Mouse (Mus musculus): ENCODE data around the gene 1600002K03Rik. TPM values are rescaled to one million over a fixed set of nuclear protein-coding genes. Genes with fewer than 3 reads are reported as not detected.
A peak's percentile ranks its signal among the peaks of the same experiment; 100 is the strongest.
"Not testable (repeated sequence)": the region's sequence is repeated elsewhere in the genome, so short reads cannot be mapped to it uniquely, and the experiment has no call there.

1600002K03Rik gene
- polyA plus RNA-seq, 1 experiment from 2014 or later, result 9.4 TPM

DNA sequence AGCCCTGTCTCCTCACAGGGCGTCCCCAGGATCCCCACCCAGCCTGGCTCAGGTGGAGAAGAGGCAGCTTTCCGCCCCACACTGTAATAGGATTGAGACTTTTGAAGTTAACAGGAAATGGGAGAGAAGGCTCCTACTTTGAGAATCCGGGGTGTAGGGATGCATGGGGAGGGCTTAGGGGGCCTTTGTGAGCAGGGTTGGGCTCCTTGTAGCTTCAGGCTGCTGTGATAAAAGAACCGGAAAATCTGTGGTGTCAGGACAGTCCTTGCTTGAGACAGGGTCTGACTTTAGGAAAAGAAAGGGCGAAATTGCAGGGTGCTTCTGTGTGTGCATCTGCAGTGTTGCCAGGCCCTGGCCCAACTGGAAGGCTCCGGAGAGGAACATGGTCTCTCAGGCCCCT lies 27.7 kb downstream of the 1600002K03Rik start:
- no peak overlapping the region for H3K4me3 ChIP-seq (ENCODE audit: low read length)
- no peak for ATAC-seq
- H3K36me3 ChIP-seq (ENCODE audit: control insufficient read depth, insufficient read depth, low read length), result no peaks in the 10 kb centered on the region
- H3K27ac ChIP-seq (ENCODE audit: low read depth, low read length), result no peak overlapping the region
- no peak overlapping the region for H3K9ac ChIP-seq (ENCODE audit: low read depth, low read length)
- 77% methylated on average over 6 of the region's 6 CpGs for WGBS
- H3K27me3 ChIP-seq (replicated peaks; ENCODE audit: control insufficient read depth, insufficient read depth, low read length), result no peaks in the 10 kb centered on the region
- H3K4me2 ChIP-seq (ENCODE audit: low read length), result no peak overlapping the region
- H3K9me3 ChIP-seq (ENCODE audit: control insufficient read depth, low read length), result no peaks in the 10 kb centered on the region
- no peaks in the 10 kb centered on the region; the same call in 1 of the 2 replicates for H3K4me1 ChIP-seq (ENCODE audit: control insufficient read depth, insufficient read depth, low read depth, low read length)

DNA sequence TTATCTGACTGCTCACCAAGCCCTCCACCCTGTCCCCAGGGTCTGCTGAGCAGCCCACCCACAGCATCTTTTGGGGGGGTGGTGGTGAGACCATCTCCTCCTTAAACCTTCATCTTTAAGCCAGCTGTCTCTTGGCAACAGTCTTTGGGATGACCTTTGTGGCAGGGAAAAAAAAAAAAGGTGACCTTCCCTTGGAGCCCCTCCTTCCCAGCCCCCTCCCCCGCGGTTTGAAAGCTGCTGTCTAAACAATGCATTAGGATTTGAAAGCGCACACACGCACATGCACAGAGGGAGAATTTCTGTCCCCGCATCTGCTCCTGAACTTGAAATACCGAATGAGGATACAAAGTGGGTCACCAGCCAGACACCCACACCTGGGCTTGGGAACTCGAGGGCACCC lies 31.3 kb downstream of the 1600002K03Rik start:
- Histone ChIP-seq H3K9me3 (ENCODE audit: control insufficient read depth, low read length) (no peaks in the 10 kb centered on the region), H3K27me3 (replicated peaks; ENCODE audit: control insufficient read depth, insufficient read depth, low read length) (no peaks in the 10 kb centered on the region), H3K36me3 (ENCODE audit: control insufficient read depth, insufficient read depth, low read length) (no peaks in the 10 kb centered on the region), H3K4me3 (ENCODE audit: low read length) (no peak overlapping the region), H3K27ac (ENCODE audit: low read depth, low read length) (no peak overlapping the region), H3K4me1 (ENCODE audit: control insufficient read depth, insufficient read depth, low read depth, low read length) (peaks cover 5% of the 10 kb centered on the region), H3K4me2 (ENCODE audit: low read length) (no peak overlapping the region), H3K9ac (ENCODE audit: low read depth, low read length) (no peak overlapping the region)
- ATAC-seq, result no peak
- WGBS, result 11% methylated on average over 7 of the region's 7 CpGs

DNA sequence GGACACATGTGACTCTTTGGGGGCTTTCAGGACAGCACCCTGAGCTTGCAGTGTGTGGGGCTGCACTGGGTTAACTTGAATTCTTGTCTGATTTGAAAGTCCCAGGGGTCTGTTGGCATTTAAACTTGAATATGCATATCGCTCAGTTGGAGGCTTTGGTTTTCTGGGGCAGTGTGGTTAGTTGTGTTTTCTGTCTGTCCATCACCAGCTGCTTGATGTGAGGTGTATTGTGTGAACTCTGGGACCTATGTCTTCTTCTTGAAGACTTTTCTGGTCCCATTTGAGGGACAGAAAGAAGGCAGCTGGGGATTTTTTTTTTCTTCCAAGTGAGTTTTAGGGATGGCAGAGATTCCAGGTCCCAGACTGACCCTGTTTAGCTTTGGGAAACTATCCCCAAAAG lies 34.5 kb downstream of the 1600002K03Rik start:
- ATAC-seq, result no peak
- no peak overlapping the region for H3K27ac ChIP-seq (ENCODE audit: low read depth, low read length)
- H3K4me2 ChIP-seq (ENCODE audit: low read length), result no peak overlapping the region
- H3K36me3 ChIP-seq (ENCODE audit: control insufficient read depth, insufficient read depth, low read length), result no peaks in the 10 kb centered on the region
- WGBS, result 46% methylated on average over 1 of the region's 1 CpGs
- no peak overlapping the region for H3K4me3 ChIP-seq (ENCODE audit: low read length)
- H3K9ac ChIP-seq (ENCODE audit: low read depth, low read length), result no peak overlapping the region
- H3K9me3 ChIP-seq (ENCODE audit: control insufficient read depth, low read length), result no peaks in the 10 kb centered on the region
- H3K27me3 ChIP-seq (replicated peaks; ENCODE audit: control insufficient read depth, insufficient read depth, low read length), result no peaks in the 10 kb centered on the region
- peaks cover 8% of the 10 kb centered on the region for H3K4me1 ChIP-seq (ENCODE audit: control insufficient read depth, insufficient read depth, low read depth, low read length)

DNA sequence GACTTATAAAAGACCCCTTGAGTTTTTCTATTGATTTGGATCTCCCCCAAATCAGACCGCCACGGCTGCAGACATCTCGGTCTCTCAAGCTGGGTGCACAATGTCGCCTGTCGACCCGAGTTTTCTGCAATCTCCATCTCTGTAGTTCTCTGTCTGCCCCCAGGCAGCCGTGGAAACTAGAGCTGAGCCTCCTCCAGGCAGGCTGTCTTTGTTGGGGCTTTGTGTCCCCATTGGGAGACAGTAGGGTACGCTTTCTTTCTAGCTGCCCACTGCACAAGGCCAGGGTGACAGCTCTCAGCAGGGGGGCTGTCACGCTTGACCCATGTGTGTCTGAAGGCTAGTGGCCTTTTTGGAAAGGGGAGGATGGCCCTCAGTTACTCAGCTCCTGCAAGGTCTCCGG lies 34.9 kb downstream of the 1600002K03Rik start:
- peaks cover 8% of the 10 kb centered on the region for H3K4me1 ChIP-seq (ENCODE audit: control insufficient read depth, insufficient read depth, low read depth, low read length)
- H3K9ac ChIP-seq (ENCODE audit: low read depth, low read length), result no peak overlapping the region
- H3K27ac ChIP-seq (ENCODE audit: low read depth, low read length), result no peak overlapping the region
- ATAC-seq, result no peak
- no peak overlapping the region for H3K4me3 ChIP-seq (ENCODE audit: low read length)
- H3K27me3 ChIP-seq (replicated peaks; ENCODE audit: control insufficient read depth, insufficient read depth, low read length), result no peaks in the 10 kb centered on the region
- 34% methylated on average over 10 of the region's 10 CpGs for WGBS
- no peaks in the 10 kb centered on the region for H3K9me3 ChIP-seq (ENCODE audit: control insufficient read depth, low read length)
- H3K4me2 ChIP-seq (ENCODE audit: low read length), result no peak overlapping the region
- no peaks in the 10 kb centered on the region for H3K36me3 ChIP-seq (ENCODE audit: control insufficient read depth, insufficient read depth, low read length)

GRCm38 (mm10) chr10:80208248-80208647 lies 35.5 kb downstream of the 1600002K03Rik start:
- no peak overlapping the region for H3K9ac ChIP-seq (ENCODE audit: low read depth, low read length)
- peaks cover 8% of the 10 kb centered on the region for H3K4me1 ChIP-seq (ENCODE audit: control insufficient read depth, insufficient read depth, low read depth, low read length)
- 57% methylated on average over 4 of the region's 4 CpGs for WGBS
- ATAC-seq, result no peak
- no peak overlapping the region for H3K27ac ChIP-seq (ENCODE audit: low read depth, low read length)
- H3K4me3 ChIP-seq (ENCODE audit: low read length), result no peak overlapping the region
- H3K4me2 ChIP-seq (ENCODE audit: low read length), result no peak overlapping the region; the same call in 1 of the 2 replicates
- H3K36me3 ChIP-seq (ENCODE audit: control insufficient read depth, insufficient read depth, low read length), result no peaks in the 10 kb centered on the region
- H3K9me3 ChIP-seq (ENCODE audit: control insufficient read depth, low read length), result no peaks in the 10 kb centered on the region
- H3K27me3 ChIP-seq (replicated peaks; ENCODE audit: control insufficient read depth, insufficient read depth, low read length), result no peaks in the 10 kb centered on the region

DNA sequence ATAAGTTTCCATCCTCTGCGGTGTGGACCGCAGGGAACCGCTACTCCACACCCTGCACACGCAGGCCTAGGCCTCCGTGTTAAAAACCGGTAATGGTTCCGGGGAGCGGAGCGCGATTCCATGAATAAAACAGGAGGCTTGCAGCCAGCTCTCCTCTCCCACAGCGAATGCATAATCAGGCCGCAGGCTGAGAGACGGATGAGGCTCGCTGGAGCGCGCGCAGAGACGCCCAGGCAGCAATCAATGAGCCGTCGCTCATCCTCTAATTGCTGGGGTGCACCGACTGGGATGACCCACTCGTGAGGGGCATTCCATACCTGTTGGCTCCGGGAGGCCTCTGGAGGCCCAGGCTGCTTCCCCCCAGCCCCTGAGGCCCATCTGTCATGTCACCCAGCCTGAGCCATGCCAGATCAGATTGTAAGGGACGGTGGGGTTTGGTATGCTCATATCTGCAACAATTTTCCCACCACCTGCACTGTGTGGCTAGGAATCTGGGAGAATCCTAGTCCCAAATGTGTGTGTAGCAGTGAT lies 36.2 kb downstream of the 1600002K03Rik start:
- no peaks in the 10 kb centered on the region for H3K36me3 ChIP-seq (ENCODE audit: control insufficient read depth, insufficient read depth, low read length)
- no peak overlapping the region for H3K4me3 ChIP-seq (ENCODE audit: low read length)
- H3K4me1 ChIP-seq (ENCODE audit: control insufficient read depth, insufficient read depth, low read depth, low read length), result peaks cover 8% of the 10 kb centered on the region
- H3K4me2 ChIP-seq (ENCODE audit: low read length), result peak overlapping the region; percentile 45
- WGBS, result 6% methylated on average over 24 of the region's 24 CpGs
- ATAC-seq, result peak; percentile 79
- H3K27me3 ChIP-seq (replicated peaks; ENCODE audit: control insufficient read depth, insufficient read depth, low read length), result no peaks in the 10 kb centered on the region
- no peaks in the 10 kb centered on the region for H3K9me3 ChIP-seq (ENCODE audit: control insufficient read depth, low read length)
- peak overlapping the region; percentile 37 for H3K9ac ChIP-seq (ENCODE audit: low read depth, low read length)
- H3K27ac ChIP-seq (ENCODE audit: low read depth, low read length), result peak overlapping the region; percentile 36; the same call in 1 of the 2 replicates

DNA sequence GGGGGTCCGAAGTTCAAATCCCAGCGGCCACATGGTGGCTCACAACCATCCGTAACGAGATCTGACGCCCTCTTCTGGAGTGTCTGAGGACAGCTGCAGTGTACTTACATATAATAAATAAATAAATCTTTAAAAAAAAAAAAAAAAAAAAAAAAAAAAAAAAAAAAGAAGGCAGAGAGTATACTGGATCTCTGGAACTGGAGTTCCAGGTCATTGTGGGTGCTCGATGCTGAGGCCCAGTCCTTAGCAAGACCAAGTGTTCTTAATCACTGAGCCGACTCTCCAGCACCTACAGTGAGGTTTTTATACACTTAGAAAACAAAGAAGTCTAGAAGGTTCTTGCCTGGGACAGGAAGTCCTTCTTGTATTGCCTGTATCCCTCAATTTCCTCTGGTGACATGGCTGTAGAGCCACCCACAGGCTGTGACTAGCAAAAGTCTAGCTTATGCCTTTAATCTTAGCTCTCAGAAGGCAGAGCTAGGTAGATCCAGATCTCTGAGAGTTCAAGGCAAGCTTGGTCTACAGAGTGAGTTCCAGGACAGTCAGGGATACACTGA lies 38.9 kb downstream of the 1600002K03Rik start:
- not testable (repeated sequence) for H3K9ac ChIP-seq (ENCODE audit: low read depth, low read length); H3K4me2 ChIP-seq (ENCODE audit: low read length); H3K4me3 ChIP-seq (ENCODE audit: low read length); H3K27me3 ChIP-seq (replicated peaks; ENCODE audit: control insufficient read depth, insufficient read depth, low read length); H3K36me3 ChIP-seq (ENCODE audit: control insufficient read depth, insufficient read depth, low read length); H3K27ac ChIP-seq (ENCODE audit: low read depth, low read length); H3K4me1 ChIP-seq (ENCODE audit: control insufficient read depth, insufficient read depth, low read depth, low read length); H3K9me3 ChIP-seq (ENCODE audit: control insufficient read depth, low read length); ATAC-seq
- WGBS, result 72% methylated on average over 7 of the region's 7 CpGs

DNA sequence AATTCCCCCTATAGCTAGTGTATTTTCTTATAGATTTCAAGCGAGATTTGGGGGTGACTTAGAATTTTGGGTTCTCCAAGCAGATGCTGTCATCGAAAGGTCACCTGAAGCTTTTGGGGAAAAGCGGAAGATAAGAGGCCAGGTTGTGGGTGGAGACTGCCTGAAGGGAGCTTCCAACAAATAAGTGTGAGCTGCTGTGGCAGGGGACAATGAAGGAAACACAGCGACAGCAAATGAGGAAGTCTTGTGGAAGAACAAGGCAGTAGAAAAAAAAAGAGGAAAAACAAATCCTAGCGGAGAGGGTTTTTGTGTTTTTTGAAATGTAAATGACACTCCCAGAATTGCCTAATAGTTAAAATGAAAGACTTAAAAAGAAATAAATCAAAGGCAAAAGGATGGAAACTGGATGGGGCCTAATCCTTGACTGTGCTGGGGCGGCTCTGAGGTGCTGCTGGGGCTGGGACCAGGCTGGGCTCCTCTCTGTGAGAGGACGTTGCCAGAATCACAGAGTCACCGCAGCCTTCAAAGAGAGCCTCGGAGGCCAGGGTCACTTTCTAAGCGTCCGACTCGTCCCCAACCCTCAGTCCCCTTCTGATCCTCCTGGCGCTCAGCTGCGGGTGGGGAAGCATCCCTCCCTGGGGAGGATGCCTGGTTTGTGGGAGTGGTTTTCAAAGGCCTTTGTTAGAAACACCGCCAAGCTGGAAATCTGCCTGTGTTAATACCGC lies 42.5 kb downstream of the 1600002K03Rik start:
- peak overlapping the region; percentile 38; the same call in 1 of the 2 replicates for H3K9ac ChIP-seq (ENCODE audit: low read depth, low read length)
- WGBS, result 18% methylated on average over 16 of the region's 16 CpGs
- H3K4me2 ChIP-seq (ENCODE audit: low read length), result no peak overlapping the region
- H3K36me3 ChIP-seq (ENCODE audit: control insufficient read depth, insufficient read depth, low read length), result no peaks in the 10 kb centered on the region
- no peak for ATAC-seq
- H3K27ac ChIP-seq (ENCODE audit: low read depth, low read length), result no peak overlapping the region
- H3K27me3 ChIP-seq (replicated peaks; ENCODE audit: control insufficient read depth, insufficient read depth, low read length), result no peaks in the 10 kb centered on the region
- 0 out of 2 replicates have a peak, but pooled peaks cover 2% of the 10 kb centered on the region for H3K4me1 ChIP-seq (ENCODE audit: control insufficient read depth, insufficient read depth, low read depth, low read length)
- no peak overlapping the region for H3K4me3 ChIP-seq (ENCODE audit: low read length)
- no peaks in the 10 kb centered on the region for H3K9me3 ChIP-seq (ENCODE audit: control insufficient read depth, low read length)

GRCm38 (mm10) chr10:80220676-80221075 lies 47.9 kb downstream of the 1600002K03Rik start:
- H3K27ac ChIP-seq (ENCODE audit: low read depth, low read length), result no peak overlapping the region
- H3K9me3 ChIP-seq (ENCODE audit: control insufficient read depth, low read length), result no peaks in the 10 kb centered on the region
- no peak overlapping the region for H3K4me3 ChIP-seq (ENCODE audit: low read length)
- 40% methylated on average over 8 of the region's 9 CpGs for WGBS
- no peaks in the 10 kb centered on the region for H3K36me3 ChIP-seq (ENCODE audit: control insufficient read depth, insufficient read depth, low read length)
- H3K4me1 ChIP-seq (ENCODE audit: control insufficient read depth, insufficient read depth, low read depth, low read length), result no peaks in the 10 kb centered on the region
- no peak overlapping the region for H3K4me2 ChIP-seq (ENCODE audit: low read length)
- ATAC-seq, result no peak
- H3K9ac ChIP-seq (ENCODE audit: low read depth, low read length), result no peak overlapping the region
- H3K27me3 ChIP-seq (replicated peaks; ENCODE audit: control insufficient read depth, insufficient read depth, low read length), result no peaks in the 10 kb centered on the region
